Mouse (Mus musculus): ENCODE measurements at regions not wholly inside any gene's neighbourhood (a gene's known extent, or its start where the extent isn't known, plus 50 kb on each side); places are given as distances from the start of the nearest gene placed in this dataset.

DNA sequence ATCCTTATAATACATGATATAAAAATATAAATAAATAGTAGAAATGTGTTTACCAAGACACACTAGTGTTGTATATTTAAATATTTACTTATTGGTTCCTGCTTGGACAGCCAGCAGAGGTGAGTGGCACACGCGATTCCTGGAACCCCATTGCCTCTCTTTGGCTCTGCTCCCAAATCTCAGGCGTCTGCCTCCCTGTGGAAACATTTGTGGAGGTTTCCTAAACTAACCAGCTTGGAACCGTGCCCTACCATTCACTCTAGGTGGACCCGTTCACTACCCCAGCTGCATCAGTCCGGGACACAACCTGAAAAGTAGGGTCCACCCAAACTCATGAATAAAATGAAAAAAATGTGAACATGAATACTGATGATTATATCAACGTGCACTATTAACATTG, 404.0 kb upstream of the Defb41 start:
- no peaks in the 10 kb centered on the region for H3K27me3 ChIP-seq (ENCODE audit: control insufficient read depth, insufficient read depth, low read length)
- DNase-seq (ENCODE audit: low spot score) (no peak), ATAC-seq (replicated peaks; ENCODE audit: insufficient number of reproducible peaks, low FRiP score, low TSS enrichment, low read depth) (no peak)
- WGBS = 84% methylated on average over 7 of the region's 7 CpGs
- H3K4me3 ChIP-seq (ENCODE audit: low read depth, low read length) = no peak overlapping the region
- no peaks in the 10 kb centered on the region for H3K4me1 ChIP-seq (ENCODE audit: control insufficient read depth, insufficient read depth, low read length)
- no peak overlapping the region for H3K27ac ChIP-seq (replicated peaks; ENCODE audit: low read depth, low read length)
- H3K4me2 ChIP-seq (ENCODE audit: low read depth, low read length) = no peak overlapping the region
- no peaks in the 10 kb centered on the region for H3K9me3 ChIP-seq (replicated peaks; ENCODE audit: control insufficient read depth, low read length)
- H3K9ac ChIP-seq (replicated peaks; ENCODE audit: low read length) = no peak overlapping the region
- no peaks in the 10 kb centered on the region for H3K36me3 ChIP-seq (replicated peaks; ENCODE audit: control insufficient read depth, insufficient read depth, low read depth, low read length)

DNA sequence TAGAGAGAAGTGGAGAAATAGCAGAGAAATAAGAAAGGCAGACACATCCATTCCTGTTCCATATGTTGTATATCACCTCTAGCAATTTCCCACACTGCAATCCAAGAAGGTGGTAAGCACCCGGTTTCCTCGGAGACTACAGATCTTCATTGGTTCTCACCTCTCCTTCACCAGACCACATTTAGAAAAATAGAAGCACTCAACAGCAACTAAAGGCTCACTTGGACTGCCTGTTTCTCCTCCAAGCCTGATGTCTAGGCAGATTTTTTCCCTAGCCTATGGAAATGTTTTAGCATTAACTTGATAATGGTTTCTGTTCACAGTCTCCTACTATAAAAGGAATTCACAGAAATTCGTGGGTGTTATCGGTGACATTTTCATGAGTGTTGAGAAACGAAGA, 403.3 kb upstream of the Defb41 start:
- H3K27ac ChIP-seq (replicated peaks; ENCODE audit: low read depth, low read length) = no peak overlapping the region
- WGBS = 93% methylated on average over 5 of the region's 5 CpGs
- H3K4me2 ChIP-seq (ENCODE audit: low read depth, low read length) = no peak overlapping the region
- DNase-seq (ENCODE audit: low spot score) (no peak), ATAC-seq (replicated peaks; ENCODE audit: insufficient number of reproducible peaks, low FRiP score, low TSS enrichment, low read depth) (no peak)
- no peaks in the 10 kb centered on the region for H3K4me1 ChIP-seq (ENCODE audit: control insufficient read depth, insufficient read depth, low read length)
- no peak overlapping the region for H3K4me3 ChIP-seq (ENCODE audit: low read depth, low read length)
- no peaks in the 10 kb centered on the region for H3K36me3 ChIP-seq (replicated peaks; ENCODE audit: control insufficient read depth, insufficient read depth, low read depth, low read length)
- H3K27me3 ChIP-seq (ENCODE audit: control insufficient read depth, insufficient read depth, low read length) = no peaks in the 10 kb centered on the region
- no peak overlapping the region for H3K9ac ChIP-seq (replicated peaks; ENCODE audit: low read length)
- no peaks in the 10 kb centered on the region for H3K9me3 ChIP-seq (replicated peaks; ENCODE audit: control insufficient read depth, low read length)

DNA sequence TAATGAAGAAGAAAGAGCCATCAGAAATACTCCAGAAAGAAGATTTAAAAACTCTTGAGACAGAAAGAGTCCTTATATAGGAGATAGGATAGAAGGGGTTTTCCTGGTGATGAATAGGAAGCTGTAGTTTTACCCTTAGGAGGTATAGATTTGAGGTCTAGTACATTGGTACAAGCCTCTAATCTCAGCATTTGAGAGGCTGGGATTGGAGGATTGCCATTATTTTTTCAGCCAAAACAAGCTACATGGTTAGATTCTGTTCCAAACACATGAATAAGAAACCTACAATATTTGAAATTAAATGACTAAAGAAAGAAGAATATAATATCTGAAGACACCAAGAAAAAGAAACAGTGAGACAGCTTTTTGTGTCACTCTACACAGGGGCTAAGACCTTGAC, 375.9 kb upstream of the Defb41 start:
- no peaks in the 10 kb centered on the region for H3K9me3 ChIP-seq (replicated peaks; ENCODE audit: control insufficient read depth, low read length)
- no peaks in the 10 kb centered on the region for H3K36me3 ChIP-seq (replicated peaks; ENCODE audit: control insufficient read depth, insufficient read depth, low read depth, low read length)
- no peak overlapping the region for H3K27ac ChIP-seq (replicated peaks; ENCODE audit: low read depth, low read length)
- no peak overlapping the region for H3K4me3 ChIP-seq (ENCODE audit: low read depth, low read length)
- ATAC-seq (replicated peaks; ENCODE audit: insufficient number of reproducible peaks, low FRiP score, low TSS enrichment, low read depth) (no peak), DNase-seq (ENCODE audit: low spot score) (no peak)
- no peaks in the 10 kb centered on the region for H3K4me1 ChIP-seq (ENCODE audit: control insufficient read depth, insufficient read depth, low read length)
- H3K4me2 ChIP-seq (ENCODE audit: low read depth, low read length) = no peak overlapping the region
- H3K27me3 ChIP-seq (ENCODE audit: control insufficient read depth, insufficient read depth, low read length) = no peaks in the 10 kb centered on the region
- H3K9ac ChIP-seq (replicated peaks; ENCODE audit: low read length) = no peak overlapping the region

DNA sequence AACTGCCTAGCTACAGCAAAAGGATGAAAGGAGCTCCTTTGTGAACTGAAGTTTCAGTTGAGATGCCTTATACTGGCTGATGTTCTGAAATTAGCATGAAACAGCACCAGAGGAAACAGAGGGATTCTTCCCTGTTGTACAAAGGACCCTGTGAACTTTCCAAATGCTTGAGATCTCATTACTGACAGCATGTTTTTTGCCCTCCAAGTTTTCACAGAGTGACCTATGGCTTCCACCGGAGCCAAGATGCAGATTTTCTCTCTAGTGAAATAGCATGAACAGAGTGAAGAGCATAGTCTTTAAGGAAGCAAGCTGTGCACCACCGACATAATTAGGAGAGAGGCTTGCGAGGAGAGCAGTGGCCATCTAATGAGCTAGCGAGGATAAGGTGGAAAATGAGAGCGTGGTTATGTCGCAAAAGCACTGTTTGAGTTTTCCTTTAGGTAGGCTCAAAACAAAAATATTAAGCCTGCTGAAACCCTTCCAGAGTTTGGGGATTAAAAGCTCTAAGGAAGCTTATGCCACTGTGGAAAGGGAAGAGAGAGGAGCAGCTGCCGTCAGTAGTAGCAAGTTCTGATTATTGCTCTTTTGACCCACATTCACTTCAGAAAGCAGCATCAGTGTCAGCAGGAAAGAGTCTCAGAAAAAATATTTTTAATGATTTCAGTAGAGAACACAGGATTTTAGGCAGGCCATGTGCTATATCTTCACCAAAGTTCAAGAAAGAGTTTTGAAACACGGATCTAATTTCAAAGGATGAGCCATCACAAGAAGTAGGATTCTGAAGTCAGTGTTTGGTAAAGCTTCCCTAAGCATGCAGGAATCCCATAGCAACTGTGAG, 374.7 kb upstream of the Defb41 start:
- Histone ChIP-seq H3K9me3 (replicated peaks; ENCODE audit: control insufficient read depth, low read length) (no peaks in the 10 kb centered on the region), H3K9ac (replicated peaks; ENCODE audit: low read length) (no peak overlapping the region), H3K4me3 (ENCODE audit: low read depth, low read length) (no peak overlapping the region), H3K27ac (replicated peaks; ENCODE audit: low read depth, low read length) (no peak overlapping the region), H3K4me1 (ENCODE audit: control insufficient read depth, insufficient read depth, low read length) (no peaks in the 10 kb centered on the region), H3K36me3 (replicated peaks; ENCODE audit: control insufficient read depth, insufficient read depth, low read depth, low read length) (no peaks in the 10 kb centered on the region), H3K27me3 (ENCODE audit: control insufficient read depth, insufficient read depth, low read length) (no peaks in the 10 kb centered on the region), H3K4me2 (ENCODE audit: low read depth, low read length) (no peak overlapping the region)
- 18% methylated on average over 8 of the region's 8 CpGs for WGBS
- DNase-seq (ENCODE audit: low spot score) (peak; percentile 12), ATAC-seq (replicated peaks; ENCODE audit: insufficient number of reproducible peaks, low FRiP score, low TSS enrichment, low read depth) (no peak)

DNA sequence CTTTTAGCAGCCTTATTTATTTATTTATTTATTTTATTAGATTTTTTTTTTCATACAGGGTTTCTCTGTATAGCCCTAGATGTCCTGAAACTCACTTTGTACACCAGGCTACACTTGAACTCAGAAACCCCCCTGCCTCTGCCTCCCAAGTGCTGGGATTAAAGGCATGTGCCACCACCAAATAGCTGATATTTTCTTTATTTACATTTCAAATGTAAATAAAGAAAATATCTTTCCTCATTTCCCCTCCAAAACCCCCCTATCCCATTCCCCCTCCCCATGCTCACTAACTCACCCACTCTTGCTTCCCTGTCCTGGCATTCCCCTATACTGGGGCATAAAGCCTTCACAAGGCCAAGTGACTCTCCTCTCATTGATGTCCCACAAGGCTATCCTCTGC, 372.4 kb upstream of the Defb41 start:
- Histone ChIP-seq H3K4me1 (ENCODE audit: control insufficient read depth, insufficient read depth, low read length) (no peaks in the 10 kb centered on the region), H3K27me3 (ENCODE audit: control insufficient read depth, insufficient read depth, low read length) (no peaks in the 10 kb centered on the region), H3K9me3 (replicated peaks; ENCODE audit: control insufficient read depth, low read length) (no peaks in the 10 kb centered on the region), H3K27ac (replicated peaks; ENCODE audit: low read depth, low read length) (no peak overlapping the region), H3K9ac (replicated peaks; ENCODE audit: low read length) (no peak overlapping the region), H3K36me3 (replicated peaks; ENCODE audit: control insufficient read depth, insufficient read depth, low read depth, low read length) (no peaks in the 10 kb centered on the region), H3K4me2 (ENCODE audit: low read depth, low read length) (no peak overlapping the region), H3K4me3 (ENCODE audit: low read depth, low read length) (no peak overlapping the region)
- ATAC-seq (replicated peaks; ENCODE audit: insufficient number of reproducible peaks, low FRiP score, low TSS enrichment, low read depth) (no peak), DNase-seq (ENCODE audit: low spot score) (no peak)

DNA sequence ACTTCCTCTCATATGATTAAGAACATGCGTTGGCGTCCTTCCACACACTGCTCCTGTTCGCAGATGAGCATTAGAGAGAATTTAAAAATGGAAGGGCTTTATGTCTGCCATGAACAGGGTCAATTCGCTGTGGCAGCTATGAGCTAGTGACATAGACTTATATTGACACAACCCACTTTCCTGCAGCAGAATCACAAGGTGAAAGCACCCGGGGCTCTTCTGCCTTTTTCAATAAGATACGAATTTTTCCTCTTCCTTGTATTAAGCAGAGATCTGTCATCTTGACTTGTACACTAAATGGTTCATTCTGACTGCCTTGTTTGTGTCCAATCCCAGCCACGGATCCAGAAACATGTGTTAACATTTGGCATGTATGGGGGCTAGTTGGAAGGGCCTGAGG, 345.3 kb upstream of the Defb41 start:
- H3K9me3 ChIP-seq (replicated peaks; ENCODE audit: control insufficient read depth, low read length) = no peaks in the 10 kb centered on the region
- H3K36me3 ChIP-seq (replicated peaks; ENCODE audit: control insufficient read depth, insufficient read depth, low read depth, low read length) = no peaks in the 10 kb centered on the region
- no peak overlapping the region for H3K4me2 ChIP-seq (ENCODE audit: low read depth, low read length)
- 75% methylated on average over 7 of the region's 7 CpGs for WGBS
- H3K4me3 ChIP-seq (ENCODE audit: low read depth, low read length) = no peak overlapping the region
- no peak overlapping the region for H3K27ac ChIP-seq (replicated peaks; ENCODE audit: low read depth, low read length)
- H3K27me3 ChIP-seq (ENCODE audit: control insufficient read depth, insufficient read depth, low read length) = no peaks in the 10 kb centered on the region
- no peak for DNase-seq (ENCODE audit: low spot score)
- H3K9ac ChIP-seq (replicated peaks; ENCODE audit: low read length) = no peak overlapping the region
- no peaks in the 10 kb centered on the region for H3K4me1 ChIP-seq (ENCODE audit: control insufficient read depth, insufficient read depth, low read length)
- ATAC-seq (replicated peaks; ENCODE audit: insufficient number of reproducible peaks, low FRiP score, low TSS enrichment, low read depth) = no peak

DNA sequence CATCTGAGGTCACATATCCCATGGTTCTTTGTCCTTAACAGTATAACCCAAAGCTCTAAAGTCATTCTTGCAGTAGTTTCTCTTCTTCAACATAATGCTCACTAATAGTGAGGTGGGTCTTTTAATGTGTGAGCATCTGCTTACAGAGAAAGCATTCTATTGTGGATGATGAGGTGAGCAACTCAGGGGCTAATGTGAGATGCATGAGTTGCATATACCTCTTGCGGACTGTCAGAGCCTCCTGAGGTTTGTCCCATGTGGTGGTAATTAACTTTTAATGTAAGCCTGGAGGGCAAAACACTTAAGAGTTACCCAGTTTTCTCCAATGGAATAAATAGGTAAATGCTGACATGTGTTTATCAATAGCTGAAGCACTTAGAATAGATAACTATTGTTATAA, 334.9 kb upstream of the Defb41 start:
- no peak overlapping the region for H3K27ac ChIP-seq (replicated peaks; ENCODE audit: low read depth, low read length)
- no peak overlapping the region for H3K4me3 ChIP-seq (ENCODE audit: low read depth, low read length)
- H3K4me1 ChIP-seq (ENCODE audit: control insufficient read depth, insufficient read depth, low read length) = no peaks in the 10 kb centered on the region
- H3K4me2 ChIP-seq (ENCODE audit: low read depth, low read length) = no peak overlapping the region
- DNase-seq (ENCODE audit: low spot score) (no peak), ATAC-seq (replicated peaks; ENCODE audit: insufficient number of reproducible peaks, low FRiP score, low TSS enrichment, low read depth) (peak; percentile 56)
- no peaks in the 10 kb centered on the region for H3K9me3 ChIP-seq (replicated peaks; ENCODE audit: control insufficient read depth, low read length)
- no peak overlapping the region for H3K9ac ChIP-seq (replicated peaks; ENCODE audit: low read length)
- H3K27me3 ChIP-seq (ENCODE audit: control insufficient read depth, insufficient read depth, low read length) = no peaks in the 10 kb centered on the region
- WGBS = 32% methylated on average over 1 of the region's 1 CpGs
- no peaks in the 10 kb centered on the region for H3K36me3 ChIP-seq (replicated peaks; ENCODE audit: control insufficient read depth, insufficient read depth, low read depth, low read length)

DNA sequence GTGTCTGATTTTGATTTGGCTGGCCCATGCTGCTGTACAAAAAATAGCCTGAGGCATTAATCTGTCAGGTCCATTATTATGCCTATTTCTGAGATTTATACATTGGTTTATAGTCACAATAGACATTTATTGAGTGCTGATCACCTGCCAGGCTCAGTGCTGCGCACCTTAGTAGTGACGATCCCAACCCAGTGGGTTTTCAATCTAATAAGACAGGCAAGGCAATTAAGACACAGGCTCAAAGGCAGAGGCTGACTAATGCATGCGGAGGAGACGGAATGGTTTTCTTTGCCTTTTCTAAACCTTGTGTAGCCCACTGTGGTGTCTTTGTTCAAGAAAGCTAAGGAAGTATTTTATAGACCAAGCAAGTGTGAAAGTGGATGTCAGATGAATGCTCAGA, 334.0 kb upstream of the Defb41 start:
- H3K27me3 ChIP-seq (ENCODE audit: control insufficient read depth, insufficient read depth, low read length) = no peaks in the 10 kb centered on the region
- WGBS = 63% methylated on average over 4 of the region's 4 CpGs
- H3K4me2 ChIP-seq (ENCODE audit: low read depth, low read length) = no peak overlapping the region
- H3K36me3 ChIP-seq (replicated peaks; ENCODE audit: control insufficient read depth, insufficient read depth, low read depth, low read length) = no peaks in the 10 kb centered on the region
- no peaks in the 10 kb centered on the region for H3K4me1 ChIP-seq (ENCODE audit: control insufficient read depth, insufficient read depth, low read length)
- no peak overlapping the region for H3K27ac ChIP-seq (replicated peaks; ENCODE audit: low read depth, low read length)
- no peak overlapping the region for H3K4me3 ChIP-seq (ENCODE audit: low read depth, low read length)
- H3K9ac ChIP-seq (replicated peaks; ENCODE audit: low read length) = no peak overlapping the region
- no peak for ATAC-seq (replicated peaks; ENCODE audit: insufficient number of reproducible peaks, low FRiP score, low TSS enrichment, low read depth)
- DNase-seq (ENCODE audit: low spot score) = no peak
- H3K9me3 ChIP-seq (replicated peaks; ENCODE audit: control insufficient read depth, low read length) = no peaks in the 10 kb centered on the region

Measured in embryonic facial prominence, embryonic 11.5 days (tissue).